Mouse (Mus musculus): ENCODE results near the gene Wars2. TPM values are rescaled to one million over a fixed set of nuclear protein-coding genes. Genes with fewer than 3 reads are reported as not detected.

Gene Wars2
- polyA plus RNA-seq, 1 experiment: 5.6 TPM

DNA sequence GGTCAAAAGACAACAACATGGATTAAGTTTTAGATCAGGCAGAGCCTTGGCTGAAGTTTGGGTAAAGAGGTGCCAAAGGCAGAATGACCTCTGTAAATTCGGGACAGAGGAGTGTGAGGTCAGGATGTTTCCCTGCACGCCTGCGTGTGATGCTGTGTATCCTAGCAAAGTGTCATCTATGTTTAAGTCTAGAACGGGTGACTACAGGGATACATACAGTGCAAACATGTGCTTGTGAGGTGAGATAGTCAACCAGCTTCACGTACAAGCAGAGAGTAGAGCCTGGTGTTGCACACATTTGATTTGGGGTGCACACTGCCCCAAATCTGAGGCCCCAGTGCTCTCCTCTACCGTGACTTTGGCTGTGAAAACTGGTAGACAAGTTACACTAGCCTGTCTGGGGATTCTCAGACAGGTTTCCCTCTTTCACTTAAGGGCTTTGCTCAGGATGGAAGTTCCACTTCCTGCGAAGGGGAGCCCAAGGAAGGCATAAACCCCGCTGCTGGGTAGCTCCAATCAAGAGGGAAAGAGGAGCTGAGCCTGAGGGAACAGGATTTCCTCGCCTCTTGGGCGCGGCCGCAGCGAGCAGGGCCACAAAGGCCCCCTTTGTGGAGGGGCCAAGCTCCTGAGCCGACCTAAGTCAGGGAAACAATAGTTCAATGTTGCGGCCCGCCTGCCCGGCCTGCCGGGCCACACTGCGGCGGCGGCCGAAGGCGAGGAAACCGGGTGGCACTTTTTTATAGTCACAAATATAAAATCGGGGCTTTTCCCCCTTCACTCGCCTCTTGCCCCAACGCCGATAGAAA lies 107.3 kb downstream of the Wars2 start:
- no peak for DNase-seq (ENCODE audit: low spot score)

DNA sequence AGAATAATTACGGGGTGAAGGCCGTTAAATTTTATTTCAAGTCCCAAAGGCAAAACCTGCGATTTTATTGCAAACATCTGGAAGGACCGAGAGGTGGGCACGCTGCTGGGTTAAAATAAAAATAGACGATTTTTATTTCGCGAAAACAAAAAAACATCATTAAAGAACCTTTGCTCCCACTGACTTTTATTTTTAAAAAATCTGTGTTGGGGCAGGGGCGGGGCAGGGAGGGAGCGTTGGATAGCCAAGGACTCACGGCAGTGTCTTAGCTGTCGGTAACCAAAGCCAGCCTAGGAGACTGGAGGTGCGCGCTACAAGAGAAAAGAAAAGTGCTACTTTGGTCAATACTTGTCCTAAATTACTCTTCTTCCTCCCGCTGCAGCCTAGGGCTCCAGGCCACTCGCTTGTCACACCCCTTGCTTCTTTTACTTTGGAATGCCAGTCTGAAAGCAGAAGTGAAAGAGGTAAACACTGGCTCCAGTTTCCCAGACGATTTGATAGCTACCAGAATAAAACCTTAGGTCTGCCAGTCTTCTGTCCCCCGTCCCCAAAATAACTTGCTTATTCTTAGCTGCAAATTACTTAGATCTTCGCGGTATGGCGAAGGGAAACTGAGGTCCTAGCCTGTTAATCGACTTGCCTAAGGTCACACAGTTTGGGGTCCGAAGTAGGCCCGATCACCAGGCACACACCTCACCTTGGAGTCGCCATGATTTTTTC lies 108.1 kb downstream of the Wars2 start:
- no peak for DNase-seq (ENCODE audit: low spot score)

DNA sequence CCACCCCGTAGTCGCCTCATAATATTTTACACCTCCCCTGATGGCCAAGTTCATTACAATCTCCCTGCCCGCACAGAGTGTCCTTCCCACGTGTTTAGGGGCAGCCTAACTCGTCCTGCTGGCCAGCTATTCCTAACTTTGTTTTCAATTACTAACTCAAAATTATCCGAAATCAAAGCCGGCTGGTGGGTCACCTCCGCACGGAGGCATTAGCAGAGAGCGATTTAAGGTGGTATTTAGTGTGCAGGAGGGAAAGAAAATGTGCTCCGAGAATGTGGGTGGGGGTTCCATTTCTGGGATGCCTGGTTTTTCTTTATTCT lies 108.6 kb downstream of the Wars2 start:
- no peak for DNase-seq (ENCODE audit: low spot score)

DNA sequence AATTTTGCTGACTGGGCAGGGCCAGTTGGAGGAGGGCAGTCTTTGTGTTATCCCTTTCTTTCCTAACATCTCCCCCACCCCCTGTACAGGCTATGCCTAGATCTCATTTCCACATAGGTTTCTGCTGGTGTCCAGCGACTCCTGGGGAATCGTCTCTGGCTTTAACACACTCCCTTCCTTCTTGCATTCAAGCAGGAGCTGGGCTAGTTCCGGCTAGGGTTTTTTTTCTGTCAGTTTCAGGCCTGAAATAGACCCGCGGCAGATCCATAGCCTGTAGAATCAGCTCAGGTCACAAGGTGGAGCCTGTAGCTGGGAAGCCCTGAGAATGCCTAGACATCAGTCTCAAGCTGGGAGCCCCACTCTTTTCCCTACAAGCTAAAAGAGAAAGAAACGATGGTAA lies 109.0 kb downstream of the Wars2 start:
- DNase-seq (ENCODE audit: low spot score): no peak

DNA sequence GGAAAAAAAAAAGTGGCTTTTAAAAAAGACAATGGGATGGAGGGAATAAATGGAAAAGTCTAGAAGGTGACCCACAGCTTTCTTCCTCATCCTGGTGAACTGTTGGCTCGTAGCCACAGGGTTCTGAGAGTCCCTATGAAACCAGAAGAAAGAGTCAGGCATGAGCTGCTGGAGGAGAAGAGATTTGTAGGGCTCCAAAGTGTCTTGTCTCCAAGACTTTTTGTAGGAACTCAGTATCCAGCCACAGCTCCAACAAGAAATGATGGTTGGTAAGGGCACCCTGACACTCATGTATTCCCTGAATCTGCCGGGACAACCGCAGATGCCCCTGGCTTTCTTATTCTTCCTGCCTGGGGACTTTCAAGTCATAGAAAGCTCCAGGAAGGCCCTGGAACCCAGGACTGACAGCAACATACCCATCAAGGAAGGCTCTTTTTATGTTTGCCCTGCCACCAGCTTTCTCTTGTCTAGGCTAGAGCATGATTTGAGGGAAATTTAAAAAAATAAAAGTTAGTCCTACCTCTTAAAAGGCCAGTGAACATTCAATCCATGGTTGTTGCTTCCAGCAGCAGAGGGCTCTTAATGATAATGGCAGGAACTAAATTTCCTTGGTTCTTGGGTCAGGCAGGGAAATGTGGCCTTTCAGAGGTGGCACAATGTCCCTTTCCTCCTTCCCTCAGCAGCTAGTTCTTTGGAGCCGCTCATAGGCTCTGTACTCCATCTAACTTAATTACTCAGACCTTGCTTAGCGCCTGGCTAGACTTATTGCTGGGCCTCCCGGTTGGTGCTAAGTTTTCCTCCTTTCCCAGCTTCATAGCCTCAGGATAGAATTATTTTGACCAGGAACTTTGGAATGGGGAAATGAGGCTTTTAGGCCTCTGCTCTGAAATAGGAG lies 110.7 kb downstream of the Wars2 start:
- no peak for DNase-seq (ENCODE audit: low spot score)

DNA sequence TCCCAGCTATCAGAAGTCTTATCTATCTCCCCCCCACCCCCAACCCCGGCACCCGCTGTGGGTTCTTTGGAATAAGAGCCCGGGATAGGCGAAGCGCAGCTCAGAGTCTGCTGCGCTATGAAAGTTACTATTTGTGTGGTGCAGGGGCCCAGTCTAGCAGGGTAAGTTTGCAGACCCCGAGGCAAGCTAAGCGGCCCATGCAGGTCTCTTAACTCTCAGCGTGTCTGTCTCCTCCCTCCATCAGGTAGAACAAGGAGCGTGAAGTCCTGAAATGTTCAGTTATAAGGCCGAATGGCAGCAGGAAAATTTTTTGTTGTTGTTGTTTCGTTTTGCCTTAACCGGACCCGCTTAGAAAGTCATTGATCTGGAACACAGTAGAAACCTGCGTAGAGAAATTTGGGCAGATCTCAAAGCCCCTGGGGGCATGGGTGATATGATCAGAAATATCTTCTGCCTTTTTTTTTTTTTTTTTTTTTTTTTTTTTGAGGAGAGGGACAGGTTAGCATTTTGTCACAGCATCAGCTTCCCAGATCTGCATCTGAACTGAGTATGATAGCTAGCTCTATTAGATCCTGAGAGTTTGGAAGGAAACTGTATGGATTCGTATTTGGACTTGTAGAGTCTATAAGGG lies 111.7 kb downstream of the Wars2 start:
- DNase-seq (ENCODE audit: low spot score): no peak

DNA sequence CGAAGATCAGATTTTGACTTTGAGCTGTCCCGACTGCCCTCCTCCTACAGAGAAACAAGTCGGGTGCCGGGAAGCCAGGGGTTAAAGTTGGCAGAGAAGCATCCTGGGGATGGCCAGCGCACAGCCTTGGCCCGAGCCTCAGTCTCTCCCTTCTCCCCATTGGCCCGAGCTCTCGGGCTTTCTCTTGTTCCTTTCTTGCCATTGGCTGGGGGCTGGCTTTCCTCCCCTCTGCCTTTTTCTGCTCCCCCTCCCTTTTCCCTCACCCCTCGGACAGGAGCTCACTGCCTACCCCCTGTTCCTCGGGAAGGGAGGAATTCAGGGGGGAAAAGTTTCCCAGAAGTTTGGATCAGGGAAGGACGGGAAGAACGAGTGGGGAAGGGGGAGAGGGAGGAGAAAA lies 112.2 kb downstream of the Wars2 start:
- DNase-seq (ENCODE audit: low spot score): no peak

DNA sequence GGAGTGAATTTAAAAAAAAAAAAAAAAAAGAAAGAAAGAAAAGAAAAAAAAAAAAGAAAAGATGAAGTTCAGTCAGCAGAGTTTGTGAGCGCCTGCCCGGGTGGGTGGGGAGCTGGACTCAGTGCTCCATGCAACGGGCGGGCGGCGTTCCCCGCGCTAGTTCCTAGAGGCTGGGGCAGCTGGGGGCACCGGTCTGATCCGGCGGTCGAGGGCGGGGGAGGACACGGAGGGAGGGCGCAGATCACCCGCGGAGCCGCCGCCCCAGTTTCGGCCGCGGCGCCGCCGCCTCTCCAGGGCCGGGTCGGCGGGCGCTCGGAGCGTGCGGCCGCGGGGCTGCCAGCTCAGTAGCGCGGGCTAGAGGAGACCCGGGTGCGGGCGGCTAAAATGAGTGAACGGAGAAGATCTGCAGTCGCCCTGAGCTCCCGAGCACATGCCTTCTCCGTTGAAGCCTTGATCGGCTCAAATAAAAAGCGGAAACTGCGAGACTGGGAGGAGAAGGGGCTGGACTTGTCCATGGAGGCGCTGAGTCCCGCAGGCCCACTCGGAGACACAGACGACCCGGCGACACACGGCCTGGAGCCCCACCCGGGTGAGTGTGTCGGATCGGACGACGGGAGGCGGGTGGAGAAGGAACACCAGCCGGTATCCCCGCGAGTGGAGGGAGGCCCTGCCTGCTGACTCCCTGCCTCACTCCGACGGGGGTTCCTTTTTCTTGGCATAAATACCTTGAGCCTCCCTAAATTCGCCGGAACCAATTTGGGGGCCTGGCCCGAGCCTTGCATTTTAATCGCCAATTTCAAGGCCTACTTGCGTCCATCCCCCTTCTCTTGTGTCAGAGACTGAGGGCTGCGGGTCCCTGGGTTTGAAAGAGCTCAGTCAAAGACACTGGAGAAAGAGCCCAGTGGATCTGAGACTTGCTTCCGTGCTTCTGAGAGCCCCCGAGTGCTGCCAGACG lies 112.9 kb downstream of the Wars2 start:
- no peak for DNase-seq (ENCODE audit: low spot score)

DNA sequence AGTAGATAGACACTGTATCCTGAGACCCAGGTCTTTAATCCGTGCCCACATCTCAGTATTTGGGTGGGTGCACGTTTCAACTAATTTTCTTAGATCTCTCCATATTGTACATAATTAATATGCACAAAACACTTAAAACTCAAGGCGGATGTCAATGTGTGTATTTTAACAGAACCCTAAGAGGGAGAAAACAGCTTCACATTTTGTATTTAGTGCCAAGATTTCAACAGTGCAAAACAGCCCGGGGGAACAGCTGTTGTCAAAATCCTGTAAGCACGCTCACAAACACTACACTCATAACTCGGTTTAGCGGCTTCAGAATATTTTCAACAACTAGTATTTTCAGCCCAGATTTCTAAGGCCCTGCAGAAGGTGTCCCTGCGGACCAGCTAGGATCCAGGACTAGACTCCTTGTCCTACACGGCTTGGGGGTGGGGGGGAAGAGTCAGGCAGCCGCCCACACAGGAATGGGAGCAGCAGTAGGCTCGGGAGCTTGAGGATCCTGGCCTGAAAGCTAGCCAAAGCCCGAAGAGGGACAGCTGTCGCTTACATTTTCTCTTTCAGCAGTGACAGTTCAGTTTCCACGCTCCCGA lies 113.8 kb downstream of the Wars2 start:
- no peak for DNase-seq (ENCODE audit: low spot score)

DNA sequence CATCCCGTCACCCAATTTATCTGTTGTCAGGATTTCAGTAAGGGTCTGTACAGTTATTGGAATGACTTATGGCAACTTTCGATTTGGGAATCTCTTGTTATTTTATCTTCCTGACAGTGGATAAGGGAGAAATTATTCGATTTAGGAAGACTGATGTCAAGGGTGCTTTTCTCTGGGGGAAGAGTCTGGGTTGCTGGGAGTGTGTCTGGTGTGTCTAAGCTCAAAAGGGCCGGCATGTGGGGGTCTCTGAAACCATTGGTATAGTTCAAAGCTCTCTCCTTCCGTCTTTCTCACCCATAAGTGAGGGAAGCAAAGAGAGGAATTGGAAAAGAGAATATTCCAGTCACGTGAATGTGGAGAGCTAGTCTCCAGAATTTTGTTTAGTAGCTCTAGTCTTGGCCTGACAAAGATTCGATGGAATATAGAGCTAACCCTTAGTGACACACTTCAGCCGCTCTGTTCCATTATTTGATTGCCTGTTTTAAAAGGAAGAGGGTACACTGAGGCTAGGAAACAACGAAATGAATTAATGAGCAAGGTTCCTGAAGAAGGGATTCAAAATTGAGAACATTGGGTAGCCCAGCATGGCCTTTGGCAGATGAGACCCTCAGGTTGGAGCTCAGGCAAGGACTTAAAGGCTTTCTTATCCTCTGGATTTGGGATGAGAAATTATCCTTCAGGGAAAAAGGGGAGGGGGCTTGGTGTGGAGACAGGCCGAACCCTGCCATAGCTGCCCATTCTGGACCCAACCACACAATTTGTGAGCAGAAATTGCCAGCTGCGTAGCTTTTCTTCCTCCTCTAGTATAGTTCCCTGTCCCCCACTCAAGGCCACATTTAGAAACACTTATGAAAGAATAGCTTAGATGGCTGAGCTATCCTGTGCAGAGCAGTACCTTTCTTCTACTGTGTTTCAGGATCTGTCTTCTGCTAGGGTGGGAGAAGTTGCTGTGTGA lies 114.8 kb downstream of the Wars2 start:
- DNase-seq (ENCODE audit: low spot score): no peak

DNA sequence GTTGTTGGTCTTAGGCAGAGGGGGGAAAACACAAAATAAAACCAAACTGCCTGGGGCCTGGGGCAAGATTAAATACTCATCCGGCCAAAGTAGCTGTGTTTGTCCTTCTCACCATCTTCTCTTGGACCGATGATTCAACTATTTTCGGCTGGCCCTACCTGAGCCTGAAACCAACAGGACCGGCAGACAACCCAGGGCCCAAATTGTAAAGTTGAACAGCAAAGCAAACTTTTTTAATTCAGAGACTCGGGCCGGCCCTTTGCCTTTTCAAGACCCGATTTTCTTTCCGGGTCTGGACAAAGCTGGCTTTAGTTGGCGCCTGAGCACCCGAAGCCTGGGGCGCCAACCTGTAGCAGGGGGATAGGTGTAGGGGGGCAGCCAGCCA lies 115.5 kb downstream of the Wars2 start:
- no peak for DNase-seq (ENCODE audit: low spot score)

DNA sequence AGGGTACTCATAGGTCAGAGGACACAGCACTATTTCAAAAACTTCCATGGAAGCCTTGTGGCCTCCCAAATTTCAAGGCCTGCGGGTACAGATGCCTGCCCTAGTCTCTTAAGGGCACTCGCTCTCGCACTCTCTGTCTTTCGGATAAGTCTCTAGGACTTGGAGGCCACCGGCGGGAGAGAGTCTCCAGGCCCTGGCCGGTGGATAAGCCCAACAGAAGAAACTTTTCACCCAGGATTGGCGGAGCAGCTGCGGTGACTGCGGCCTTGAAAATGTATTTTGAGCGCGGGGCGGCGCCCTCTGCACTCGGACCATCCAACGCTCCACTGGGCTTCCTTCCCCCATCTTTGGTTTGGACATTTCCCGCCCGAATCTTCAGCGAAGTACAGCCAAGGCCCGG lies 115.9 kb downstream of the Wars2 start:
- DNase-seq (ENCODE audit: low spot score): no peak

DNA sequence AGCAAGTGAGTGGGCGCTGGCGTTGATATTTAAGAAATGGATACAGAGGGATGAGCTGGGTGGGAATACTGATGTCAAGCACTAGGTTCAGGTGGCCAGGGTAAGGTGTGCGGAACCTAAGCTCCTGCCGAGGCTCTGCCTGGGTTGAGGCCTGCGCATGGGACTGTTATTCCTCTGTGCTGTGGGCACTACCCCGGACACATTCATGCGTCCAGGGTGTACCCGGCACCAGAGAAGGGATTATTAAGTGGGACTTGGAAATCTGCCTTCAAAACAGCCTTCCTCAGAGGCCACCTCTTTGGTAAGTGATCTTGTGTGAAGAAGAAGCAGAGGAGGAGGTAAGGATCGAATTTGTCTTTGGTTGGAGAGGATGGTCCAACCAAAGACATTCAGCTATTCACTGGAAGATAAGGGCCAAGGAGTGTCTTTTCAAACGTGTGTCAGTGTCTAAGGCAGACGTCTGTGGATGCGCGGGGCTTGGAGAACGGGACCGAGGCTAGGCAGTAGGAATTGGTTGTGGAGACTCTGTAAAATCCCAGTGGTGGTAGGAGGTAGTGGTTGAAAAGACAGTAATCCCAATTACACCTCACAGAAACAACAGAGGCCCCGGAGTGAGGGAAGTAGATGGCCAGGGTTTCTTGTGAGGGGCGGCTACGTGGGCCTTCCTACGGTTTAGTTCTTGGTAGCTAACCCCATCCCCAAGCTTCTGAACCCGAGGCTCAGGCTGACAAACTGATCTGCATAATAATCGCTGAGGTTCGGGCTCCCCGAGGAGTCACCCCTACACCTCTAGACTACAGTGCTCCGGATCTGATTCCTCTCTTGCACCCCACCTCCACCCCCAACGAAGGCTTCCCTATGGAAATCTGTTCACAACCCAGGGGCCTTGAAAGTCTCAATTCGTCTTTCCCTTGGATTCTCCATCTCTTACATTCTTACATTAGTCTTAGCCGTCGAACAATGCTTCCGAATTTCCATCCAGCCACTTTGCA lies 117.0 kb downstream of the Wars2 start:
- DNase-seq (ENCODE audit: low spot score): no peak

DNA sequence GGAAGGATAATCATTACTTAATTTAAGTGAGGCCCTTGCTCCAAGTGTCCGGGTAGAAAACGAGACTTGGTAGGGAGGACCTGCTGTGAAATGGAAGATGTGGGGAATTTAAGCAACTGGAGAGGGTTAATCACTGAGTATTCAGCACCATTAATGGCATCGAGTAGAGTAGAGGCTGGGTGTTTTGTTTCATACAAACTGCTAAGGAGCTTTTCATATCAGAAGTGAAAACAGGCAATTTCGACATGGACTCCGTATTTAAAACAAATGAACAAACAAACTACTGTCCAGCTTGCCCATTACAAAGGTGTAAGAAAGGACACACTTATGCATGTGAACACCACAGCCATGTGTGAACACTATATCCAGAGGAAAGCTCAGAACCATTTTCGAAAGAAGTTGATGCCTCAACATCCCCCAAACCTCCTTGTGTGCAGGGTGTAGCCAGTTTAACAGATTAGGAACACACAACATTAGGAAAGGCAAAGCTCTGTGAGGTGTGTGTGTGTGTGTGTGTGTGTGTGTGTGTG lies 118.9 kb downstream of the Wars2 start:
- DNase-seq (ENCODE audit: low spot score): no peak

DNA sequence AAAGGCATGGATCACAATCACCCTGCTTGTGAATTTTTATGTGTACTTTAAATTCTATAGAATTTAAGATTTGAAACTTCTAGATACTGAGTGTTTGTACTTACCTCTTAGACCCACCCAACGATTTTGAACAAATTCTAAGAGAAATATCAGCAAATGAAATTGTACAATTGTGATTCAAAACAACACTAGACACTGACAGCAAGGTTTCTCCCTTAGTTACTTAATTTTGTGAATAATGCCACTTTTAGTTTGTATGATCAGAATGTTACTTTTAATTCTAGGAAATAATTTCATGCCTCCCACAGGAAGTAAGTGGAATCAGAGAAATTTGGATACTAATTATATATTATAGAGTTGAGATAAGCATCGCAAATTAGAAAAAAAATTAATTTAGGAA lies 119.5 kb downstream of the Wars2 start:
- DNase-seq (ENCODE audit: low spot score): no peak

DNA sequence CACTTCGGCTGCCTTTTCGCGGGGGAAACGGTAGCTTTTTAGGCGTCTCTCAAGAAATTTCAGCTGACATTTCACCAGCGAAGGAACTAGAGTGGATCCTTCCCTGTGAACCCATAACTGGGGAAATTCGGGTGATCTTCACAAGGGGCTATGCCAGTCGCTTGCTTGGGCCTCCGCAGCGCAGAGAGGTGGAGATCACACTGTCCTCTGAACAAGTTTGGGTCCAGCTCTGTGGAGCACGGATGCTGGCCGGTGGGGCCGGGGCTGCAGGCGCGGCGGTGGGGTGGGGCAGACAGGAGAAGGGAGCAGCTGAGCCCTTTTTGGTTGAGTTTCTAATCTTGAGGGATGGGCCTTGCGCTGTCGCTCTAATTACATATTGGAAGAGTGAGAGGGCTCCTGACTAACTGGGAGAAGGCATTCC lies 120.5 kb downstream of the Wars2 start:
- DNase-seq (ENCODE audit: low spot score): no peak

DNA sequence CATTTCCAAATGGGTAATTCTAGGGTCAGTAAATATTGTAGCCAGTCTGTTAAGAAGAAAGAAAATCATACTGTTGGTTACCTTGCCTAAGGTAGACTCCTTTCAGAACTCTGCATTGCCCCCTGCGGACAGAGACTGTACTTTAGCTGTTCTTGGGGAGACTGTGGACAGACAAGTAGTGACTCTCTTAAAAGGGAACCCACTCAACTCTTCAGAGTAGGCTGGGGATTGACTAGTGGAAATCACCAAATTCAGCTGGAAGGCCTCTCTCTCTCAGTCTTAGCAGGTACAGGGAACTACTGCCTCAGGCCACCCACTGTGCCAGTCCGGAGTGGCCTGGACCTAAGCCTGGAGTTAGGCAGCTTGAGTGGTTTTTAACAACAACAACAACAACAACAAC lies 121.1 kb downstream of the Wars2 start:
- no peak for DNase-seq (ENCODE audit: low spot score)

DNA sequence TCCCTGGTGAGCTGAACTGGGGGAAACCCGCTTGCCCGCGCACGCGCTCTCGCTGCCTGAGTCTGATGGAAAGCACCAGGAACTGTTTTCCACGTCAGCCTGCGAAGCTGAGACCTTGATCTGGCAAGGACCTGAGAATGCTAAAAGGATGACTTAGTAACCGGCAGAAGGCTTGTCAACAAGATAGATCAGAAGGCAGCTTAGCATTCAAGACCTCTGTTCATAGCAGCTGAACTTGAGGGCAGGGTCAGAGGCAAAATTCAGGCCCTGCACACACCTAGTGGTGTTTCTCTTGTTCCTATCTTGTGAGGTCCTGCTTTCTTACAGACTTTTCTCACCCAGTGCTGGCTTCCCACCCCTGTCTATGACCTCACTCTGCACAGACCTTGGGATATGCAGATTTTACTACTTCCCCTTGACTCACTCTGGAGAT lies 122.6 kb downstream of the Wars2 start:
- no peak for DNase-seq (ENCODE audit: low spot score)

Measured in urinary bladder, adult 2 months (tissue).